Mouse (Mus musculus): Measurements from ENCODE around the gene Serpinb3b. TPM values are rescaled to one million over a fixed set of nuclear protein-coding genes. Genes with fewer than 3 reads are reported as not detected.
"Not testable (repeated sequence)": the region's sequence is repeated elsewhere in the genome, so short reads cannot be mapped to it uniquely, and the experiment has no call there.

Serpinb3b gene
- not detected in 2 replicates for polyA plus RNA-seq (2012; rRNA removed)

DNA sequence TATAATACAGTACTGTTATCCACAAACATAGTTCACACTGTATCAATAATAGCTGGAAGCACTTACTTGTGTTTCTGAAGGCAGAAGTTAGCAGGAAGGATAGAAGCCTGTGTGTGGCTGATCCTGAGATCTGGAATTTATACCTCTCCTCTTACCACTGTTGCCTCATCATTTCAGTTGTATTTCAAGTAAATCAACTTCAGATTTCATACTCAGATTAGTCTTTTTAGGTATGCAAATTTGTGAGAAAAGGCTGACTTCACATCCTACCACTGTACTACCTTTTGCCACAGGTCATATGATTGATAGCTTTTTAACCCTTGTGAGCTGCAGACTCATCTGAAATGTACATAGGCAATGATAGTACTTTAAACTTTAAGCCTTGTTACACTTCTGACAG lies at the start of gene Serpinb3b, which contains the start of gene Serpinb3c:
TSS of gene Serpinb3b (minus strand) at position 101 of the 400 bp plus-strand sequence.
TSS of gene Serpinb3c (minus strand) at position 111 of the 400 bp plus-strand sequence.
- not testable (repeated sequence) for H3K4me1 ChIP-seq (ENCODE audit: control insufficient read depth, insufficient read depth, low read length); H3K27me3 ChIP-seq (ENCODE audit: control insufficient read depth, insufficient read depth, low read length); H3K27ac ChIP-seq (ENCODE audit: control insufficient read depth, insufficient read depth, low read depth, low read length); H3K36me3 ChIP-seq (ENCODE audit: control insufficient read depth, insufficient read depth, low read length); H3K4me3 ChIP-seq (ENCODE audit: control insufficient read depth, low read depth, low read length)

DNA sequence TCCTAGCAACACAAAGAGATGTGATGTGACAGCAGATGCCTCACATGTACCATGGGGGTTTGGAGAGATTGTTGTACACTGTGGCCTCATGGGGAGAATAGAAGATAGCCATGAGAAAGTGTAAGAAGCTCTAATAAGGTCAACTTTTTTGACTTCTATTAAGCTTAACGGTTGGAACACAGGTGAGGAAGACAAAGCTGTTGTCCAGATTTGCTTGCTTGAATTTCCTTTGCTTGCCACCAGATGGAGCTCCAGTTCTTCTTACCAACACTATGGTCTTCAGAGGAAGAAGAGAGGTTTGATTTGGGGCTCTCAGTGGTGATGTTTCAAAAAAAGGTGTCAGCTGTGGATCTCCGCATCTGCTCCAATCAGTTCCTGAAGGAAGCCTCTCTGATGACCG lies 35.0 kb downstream of the Serpinb3b start:
- not testable (repeated sequence) for H3K36me3 ChIP-seq (ENCODE audit: control insufficient read depth, insufficient read depth, low read length); H3K4me1 ChIP-seq (ENCODE audit: control insufficient read depth, insufficient read depth, low read length); H3K27ac ChIP-seq (ENCODE audit: control insufficient read depth, insufficient read depth, low read depth, low read length); H3K27me3 ChIP-seq (ENCODE audit: control insufficient read depth, insufficient read depth, low read length); H3K4me3 ChIP-seq (ENCODE audit: control insufficient read depth, low read depth, low read length)

DNA sequence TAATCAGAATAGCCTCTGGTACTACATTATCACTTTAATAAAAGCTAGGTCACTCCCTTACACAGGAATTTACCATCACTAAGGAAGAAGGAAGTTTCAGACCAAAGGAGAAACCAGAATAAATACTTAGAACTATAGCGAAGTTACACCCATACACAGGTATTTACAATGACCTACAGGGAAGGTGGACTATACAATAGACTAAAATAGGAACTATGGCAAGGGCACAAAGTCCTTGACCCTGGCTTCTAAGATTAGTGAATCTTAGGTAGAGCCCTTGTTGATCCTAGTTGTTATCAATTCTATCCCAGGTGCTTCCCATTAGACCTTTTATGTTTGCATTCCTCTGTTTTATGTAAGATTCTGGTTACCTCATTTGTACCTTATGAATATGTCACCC lies 60.9 kb downstream of the Serpinb3b start:
- not testable (repeated sequence) for H3K4me1 ChIP-seq (ENCODE audit: control insufficient read depth, insufficient read depth, low read length); H3K27me3 ChIP-seq (ENCODE audit: control insufficient read depth, insufficient read depth, low read length); H3K27ac ChIP-seq (ENCODE audit: control insufficient read depth, insufficient read depth, low read depth, low read length); H3K36me3 ChIP-seq (ENCODE audit: control insufficient read depth, insufficient read depth, low read length); H3K4me3 ChIP-seq (ENCODE audit: control insufficient read depth, low read depth, low read length)

DNA sequence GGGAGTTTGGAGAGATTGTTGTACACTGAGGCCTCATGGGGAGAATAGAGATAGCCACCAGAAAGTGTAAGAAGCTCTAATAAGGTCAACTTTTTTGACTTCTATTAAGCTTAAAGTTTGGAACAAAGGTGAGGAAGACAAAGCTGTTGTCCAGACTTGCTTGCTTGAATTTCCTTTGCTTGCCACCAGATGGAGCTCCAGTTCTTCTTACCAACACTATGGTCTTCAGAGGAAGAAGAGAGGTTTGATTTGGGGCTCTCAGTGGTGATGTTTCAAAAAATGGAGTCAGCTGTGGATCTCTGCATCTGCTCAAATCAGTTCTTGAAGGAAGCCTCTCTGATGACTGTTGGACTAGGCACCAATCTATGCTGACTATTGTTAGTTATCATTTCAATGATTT lies 150.7 kb downstream of the Serpinb3b start:
- not testable (repeated sequence) for H3K36me3 ChIP-seq (ENCODE audit: control insufficient read depth, insufficient read depth, low read length); H3K4me1 ChIP-seq (ENCODE audit: control insufficient read depth, insufficient read depth, low read length); H3K4me3 ChIP-seq (ENCODE audit: control insufficient read depth, low read depth, low read length); H3K27ac ChIP-seq (ENCODE audit: control insufficient read depth, insufficient read depth, low read depth, low read length); H3K27me3 ChIP-seq (ENCODE audit: control insufficient read depth, insufficient read depth, low read length)

Other genes starting within 250 kb of the Serpinb3b start
- gene Serpinb3a, start 226.1 kb downstream of the Serpinb3b start, polyA plus RNA-seq (2012; rRNA removed) = not detected in 2 replicates
- gene Serpinb3d, start 194.9 kb downstream of the Serpinb3b start, polyA plus RNA-seq (2012; rRNA removed) = not detected in 2 replicates
- not detected in 2 replicates for gene Serpinb3c, start within 50 bp of the Serpinb3b start, polyA plus RNA-seq (2012; rRNA removed)
- gene Serpinb11, start 82.8 kb upstream of the Serpinb3b start, polyA plus RNA-seq (2012; rRNA removed) = not detected in 2 replicates
- 0.07 and 0.09 TPM in 2 replicates for gene Serpinb7, start 121.3 kb upstream of the Serpinb3b start, polyA plus RNA-seq (2012; rRNA removed)
- 0.12 and 0.17 TPM in 2 replicates for gene Serpinb2, start 233.1 kb upstream of the Serpinb3b start, polyA plus RNA-seq (2012; rRNA removed)

Measured in testis, adult 2 months (tissue).